Mouse (Mus musculus) embryonic facial prominence, embryonic 12.5 days (tissue): ENCODE measurements around the gene Atxn1l. TPM values are rescaled to one million over a fixed set of nuclear protein-coding genes. Genes with fewer than 3 reads are reported as not detected.
A peak's percentile ranks its signal among the peaks of the same experiment; 100 is the strongest.

Experiments
- ATAC-seq: fragments of 200-750 bp; cut with Nextera tagmentation; 2 replicates; pipeline ENCODE4 v1.8.0; 2017; ENCODE audit not compliant: insufficient number of reproducible peaks, insufficient read depth, low FRiP score, low TSS enrichment
- H3K27ac ChIP-seq: fragments of 300-500 bp; sonication (generic); 2 replicates; pipeline ENCODE4 v1.5.1; 2016; ENCODE audit warnings: mild to moderate bottlenecking
- H3K27me3 ChIP-seq: fragments of 300-500 bp; sonication (generic); 2 replicates; pipeline ENCODE4 v1.6.1; 2016; ENCODE audit warnings: mild to moderate bottlenecking, moderate library complexity
- H3K36me3 ChIP-seq: fragments of 300-500 bp; sonication (generic); 2 replicates; pipeline ENCODE4 v1.6.1; 2016; ENCODE audit warnings: mild to moderate bottlenecking
- H3K4me1 ChIP-seq: fragments of 300-500 bp; sonication (generic); 2 replicates; pipeline ENCODE4 v1.6.1; 2016
- H3K4me2 ChIP-seq: fragments of 300-500 bp; sonication (generic); replicated peaks from 2 replicates; pipeline ENCODE4 v1.6.1; 2016; ENCODE audit warnings: mild to moderate bottlenecking, moderate library complexity
- H3K4me3 ChIP-seq: fragments of 300-500 bp; sonication (generic); 2 replicates; pipeline ENCODE4 v1.5.1; 2016; ENCODE audit warnings: mild to moderate bottlenecking
- H3K9ac ChIP-seq: fragments of 300-500 bp; sonication (generic); 2 replicates; pipeline ENCODE4 v1.6.1; 2016; ENCODE audit warnings: mild to moderate bottlenecking, moderate library complexity
- H3K9me3 ChIP-seq: fragments of 300-500 bp; sonication (generic); 2 replicates; pipeline ENCODE4 v1.6.1; 2016; ENCODE audit warnings: mild to moderate bottlenecking, moderate library complexity
- WGBS: fragments of 180-500 bp; shearing (Covaris S2); methylation state at CpG from one replicate; pipeline ENCODE4 v1.1.7; 2016; 5-methylcytosine and 5-hydroxymethylcytosine counted together
- polyA plus RNA-seq: library from polyadenylated mRNA; unstranded; fragments of >200 nt; fragmentation: Nextera tagmentation; extraction: Ambion mirVana; gene quantifications from 2 replicates; pipeline ENCODE4 v1.2.1, GENCODE M21; 2016

Atxn1l gene
- polyA plus RNA-seq, 1 experiment from 2014 or later: 9.6 TPM

GRCm38 (mm10) chr8:109714961-109715360 lies 22.6 kb downstream of the Atxn1l start:
- no peaks in the 10 kb centered on the region for H3K4me1 ChIP-seq
- H3K9ac ChIP-seq: no peak overlapping the region
- H3K36me3 ChIP-seq: peaks cover 88% of the 10 kb centered on the region
- H3K27ac ChIP-seq: no peak overlapping the region
- no peak overlapping the region for H3K4me2 ChIP-seq
- H3K4me3 ChIP-seq: no peak overlapping the region
- no peaks in the 10 kb centered on the region for H3K9me3 ChIP-seq
- ATAC-seq: no peak
- no peaks in the 10 kb centered on the region for H3K27me3 ChIP-seq
- 90% methylated on average over 5 of the region's 5 CpGs for WGBS

DNA sequence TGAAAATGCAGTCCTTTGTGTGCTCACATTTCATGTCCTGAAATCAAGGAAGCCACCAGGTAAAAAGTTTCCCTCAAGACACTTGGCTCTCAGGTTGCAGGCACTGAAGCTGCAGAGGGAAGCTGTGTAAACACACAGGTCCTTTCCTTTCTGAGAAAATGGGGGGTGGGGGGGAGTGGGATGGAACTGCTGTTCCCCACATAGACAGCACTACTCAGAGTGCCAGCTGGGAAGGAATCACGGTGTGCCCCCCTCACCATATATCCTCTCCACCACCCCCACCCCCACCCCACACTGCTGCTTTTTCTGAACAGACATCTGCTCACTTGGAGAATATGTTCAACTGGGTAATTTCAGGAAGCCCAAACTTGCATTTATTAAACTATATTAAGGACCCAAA lies 25.0 kb downstream of the Atxn1l start:
- Histone ChIP-seq H3K4me1 (peaks cover 12% of the 10 kb centered on the region), H3K9me3 (no peaks in the 10 kb centered on the region), H3K27me3 (no peaks in the 10 kb centered on the region), H3K36me3 (peaks cover 87% of the 10 kb centered on the region), H3K4me2 (no peak overlapping the region), H3K4me3 (no peak overlapping the region), H3K9ac (no peak overlapping the region), H3K27ac (no peak overlapping the region)
- no peak for ATAC-seq
- WGBS: 80% methylated on average over 1 of the region's 1 CpGs

- 93% methylated on average over 4 of the region's 4 CpGs for WGBS
- Histone ChIP-seq H3K4me2 (0 out of 2 replicates have a peak overlapping the region, but pooled peaks have one; percentile 0), H3K9me3 (no peaks in the 10 kb centered on the region), H3K36me3 (peaks cover 51% of the 10 kb centered on the region), H3K27ac (no peak overlapping the region), H3K4me3 (no peak overlapping the region), H3K9ac (no peak overlapping the region), H3K4me1 (peaks cover 29% of the 10 kb centered on the region), H3K27me3 (no peaks in the 10 kb centered on the region)
- ATAC-seq: no peak
Measured at GRCm38 (mm10) chr8:109707921-109708320, 29.6 kb downstream of the Atxn1l start.

GRCm38 (mm10) chr8:109706874-109707237 lies 30.7 kb downstream of the Atxn1l start:
- peak overlapping the region; percentile 87 for H3K4me2 ChIP-seq
- no peaks in the 10 kb centered on the region for H3K27me3 ChIP-seq
- WGBS: 21% methylated on average over 2 of the region's 2 CpGs
- H3K9me3 ChIP-seq: no peaks in the 10 kb centered on the region
- 0 out of 2 replicates have a peak, but pooled peaks have one; percentile 35 for ATAC-seq
- peaks cover 40% of the 10 kb centered on the region for H3K36me3 ChIP-seq
- H3K4me3 ChIP-seq: peak overlapping the region; percentile 93
- H3K9ac ChIP-seq: peak overlapping the region; percentile 96; the same call in 1 of the 2 replicates
- H3K27ac ChIP-seq: no peak overlapping the region
- H3K4me1 ChIP-seq: peaks cover 29% of the 10 kb centered on the region

- H3K4me3 ChIP-seq: peak overlapping the region; percentile 93
- no peaks in the 10 kb centered on the region for H3K9me3 ChIP-seq
- H3K27ac ChIP-seq: peak overlapping the region; percentile 96
- peak; percentile 7; the same call in 1 of the 2 replicates for ATAC-seq
- peaks cover 29% of the 10 kb centered on the region for H3K4me1 ChIP-seq
- 2% methylated on average over 22 of the region's 30 CpGs for WGBS
- H3K9ac ChIP-seq: peak overlapping the region; percentile 96
- no peaks in the 10 kb centered on the region for H3K27me3 ChIP-seq
- peaks cover 34% of the 10 kb centered on the region for H3K36me3 ChIP-seq
- peak overlapping the region; percentile 87 for H3K4me2 ChIP-seq
Measured at GRCm38 (mm10) chr8:109706076-109706873, 31.3 kb downstream of the Atxn1l start.

- Histone ChIP-seq H3K4me1 (peaks cover 29% of the 10 kb centered on the region), H3K36me3 (peaks cover 26% of the 10 kb centered on the region), H3K4me2 (peak within 1 kb of the TSS; percentile 87), H3K9me3 (no peaks in the 10 kb centered on the region), H3K27ac (peak within 1 kb of the TSS; percentile 96), H3K27me3 (no peaks in the 10 kb centered on the region), H3K4me3 (peak within 1 kb of the TSS; percentile 93), H3K9ac (peak within 1 kb of the TSS; percentile 96)
- peak; percentile 83 for ATAC-seq
- WGBS: under 1% methylated on average over 85 of the region's 100 CpGs
Measured at GRCm38 (mm10) chr8:109705320-109706075, 32.0 kb downstream of the Atxn1l start, which contains the start of gene Zfp821. Zfp821 (plus strand) TSS chr8:109705546.

GRCm38 (mm10) chr8:109704565-109705319 lies 32.8 kb downstream of the Atxn1l start:
- no peaks in the 10 kb centered on the region for H3K9me3 ChIP-seq
- ATAC-seq: 0 out of 2 replicates have a peak, but pooled peaks have one; percentile 11
- peak overlapping the region; percentile 93 for H3K4me3 ChIP-seq
- peaks cover 29% of the 10 kb centered on the region for H3K4me1 ChIP-seq
- peaks cover 19% of the 10 kb centered on the region for H3K36me3 ChIP-seq
- 13% methylated on average over 24 of the region's 24 CpGs for WGBS
- no peak overlapping the region for H3K27ac ChIP-seq
- H3K4me2 ChIP-seq: peak overlapping the region; percentile 87
- H3K27me3 ChIP-seq: no peaks in the 10 kb centered on the region
- H3K9ac ChIP-seq: peak overlapping the region; percentile 96

GRCm38 (mm10) chr8:109698477-109698876 lies 39.1 kb downstream of the Atxn1l start:
- Histone ChIP-seq H3K4me3 (no peak overlapping the region), H3K4me1 (no peaks in the 10 kb centered on the region), H3K4me2 (no peak overlapping the region), H3K27ac (no peak overlapping the region), H3K9ac (no peak overlapping the region), H3K36me3 (no peaks in the 10 kb centered on the region), H3K9me3 (no peaks in the 10 kb centered on the region), H3K27me3 (no peaks in the 10 kb centered on the region; the same call in 1 of the 2 replicates)
- no peak for ATAC-seq
- WGBS: 76% methylated on average over 3 of the region's 3 CpGs

DNA sequence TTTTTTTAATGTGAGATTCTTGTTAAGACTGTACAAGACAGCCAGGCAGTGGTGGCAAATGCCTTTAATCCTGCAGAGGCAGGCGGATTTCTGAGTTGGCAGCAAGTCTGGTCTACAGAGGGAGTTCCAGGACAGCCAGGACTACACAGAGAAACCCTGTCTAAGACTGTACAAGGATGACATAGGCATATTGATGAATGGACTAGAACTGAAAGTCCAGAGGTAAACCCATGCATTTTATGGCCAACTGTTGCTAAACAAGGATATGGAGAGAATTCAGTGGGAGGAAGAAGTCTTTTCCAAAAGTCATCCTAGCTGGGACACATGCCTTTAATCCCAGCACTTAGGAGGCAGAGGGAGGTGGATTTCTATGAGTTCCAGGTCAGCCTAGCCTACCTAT lies 39.8 kb downstream of the Atxn1l start:
- H3K27me3 ChIP-seq: no peaks in the 10 kb centered on the region; the same call in 1 of the 2 replicates
- H3K4me1 ChIP-seq: no peaks in the 10 kb centered on the region
- ATAC-seq: no peak
- 75% methylated on average over 1 of the region's 1 CpGs for WGBS
- no peaks in the 10 kb centered on the region for H3K9me3 ChIP-seq
- no peak overlapping the region for H3K4me2 ChIP-seq
- H3K36me3 ChIP-seq: no peaks in the 10 kb centered on the region
- H3K4me3 ChIP-seq: no peak overlapping the region
- H3K27ac ChIP-seq: no peak overlapping the region
- H3K9ac ChIP-seq: no peak overlapping the region

DNA sequence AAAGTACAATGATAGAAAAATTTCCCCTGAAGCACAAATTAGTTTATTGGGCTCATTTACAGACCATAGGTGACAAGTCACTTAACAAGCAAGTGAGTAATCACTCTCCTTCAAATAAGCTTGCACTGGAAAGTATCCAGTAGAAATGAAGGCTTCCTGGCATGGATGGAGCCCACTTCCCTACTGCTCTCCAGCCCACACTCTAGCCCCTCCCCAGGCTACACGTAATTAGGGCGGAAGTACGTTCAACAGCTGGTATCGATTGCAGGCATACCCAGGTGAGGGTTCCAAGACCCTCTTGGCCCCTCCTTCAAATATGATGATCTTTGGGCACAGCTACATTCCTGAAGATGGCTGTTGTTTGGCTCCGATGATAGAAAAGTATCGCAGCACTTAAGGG lies 43.4 kb downstream of the Atxn1l start:
- H3K4me1 ChIP-seq: peaks cover 17% of the 10 kb centered on the region
- no peaks in the 10 kb centered on the region for H3K9me3 ChIP-seq
- no peak overlapping the region for H3K4me3 ChIP-seq
- WGBS: 38% methylated on average over 6 of the region's 6 CpGs
- H3K27ac ChIP-seq: no peak overlapping the region
- no peak for ATAC-seq
- no peaks in the 10 kb centered on the region for H3K36me3 ChIP-seq
- H3K4me2 ChIP-seq: 0 out of 2 replicates have a peak overlapping the region, but pooled peaks have one; percentile 80
- no peak overlapping the region for H3K9ac ChIP-seq
- no peaks in the 10 kb centered on the region; the same call in 1 of the 2 replicates for H3K27me3 ChIP-seq
